Mouse (Mus musculus) stomach, postnatal 0 days (tissue): Measurements from ENCODE around the gene Csk.

Experiments
- CTCF ChIP-seq: IDR thresholded peaks from 2 replicates; pipeline ENCODE4 v1.5.1; 2016; ENCODE audit warnings: antibody characterized with exemption, low read depth, mild to moderate bottlenecking, moderate library complexity
- EP300 ChIP-seq: optimal IDR thresholded peaks from 2 replicates; pipeline ENCODE3; 2016; ENCODE audit warnings: antibody characterized with exemption

DNA sequence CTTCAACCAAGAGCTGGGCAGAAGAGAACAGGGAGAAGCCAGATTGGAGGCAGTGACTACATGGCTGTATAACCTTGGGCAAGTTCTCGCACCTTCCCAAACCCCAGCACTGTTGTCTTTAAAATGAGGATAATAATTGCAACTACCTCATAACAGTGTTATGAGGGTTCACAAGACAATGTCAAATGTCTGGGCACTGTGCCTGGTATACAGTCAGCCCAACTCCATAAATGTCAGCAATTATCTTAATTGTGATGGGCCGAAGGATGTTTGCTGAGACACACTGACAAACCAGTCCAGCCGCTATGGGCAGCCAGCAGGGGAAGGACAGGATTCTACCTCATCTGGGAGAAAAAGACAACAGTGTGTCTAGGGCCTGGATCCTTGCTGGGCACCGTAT lies 38.6 kb downstream of the Csk start:
- TF ChIP-seq EP300: no peak
- no peak for TF ChIP-seq CTCF
